Mouse (Mus musculus): ENCODE results near the gene Rd3l. TPM values are rescaled to one million over a fixed set of nuclear protein-coding genes. Genes with fewer than 3 reads are reported as not detected.
"Not testable (repeated sequence)": the region's sequence is repeated elsewhere in the genome, so short reads cannot be mapped to it uniquely, and the experiment has no call there.

Rd3l gene
- polyA plus RNA-seq, 1 experiment from 2014 or later, result not detected

- WGBS, result 82% methylated on average over 5 of the region's 5 CpGs
- no peak for DNase-seq (ENCODE audit: low spot score)
- H3K27ac ChIP-seq (replicated peaks), result no peak overlapping the region
- no peak overlapping the region for H3K4me3 ChIP-seq
- H3K36me3 ChIP-seq, result peaks cover 22% of the 10 kb centered on the region
- 0 out of 2 replicates have a peak, but pooled peaks cover 3% of the 10 kb centered on the region for H3K4me1 ChIP-seq
- no peaks in the 10 kb centered on the region for H3K27me3 ChIP-seq (ENCODE audit: low read depth, poor library complexity, severe bottlenecking)
- H3K9me3 ChIP-seq (replicated peaks), result peaks cover 9% of the 10 kb centered on the region; the same call in 1 of the 2 replicates
Observed at GRCm38 (mm10) chr12:111956173-111956572, 24.9 kb downstream of the Rd3l start.

- DNase-seq (ENCODE audit: low spot score), result no peak
- Histone ChIP-seq H3K27me3 (ENCODE audit: low read depth, poor library complexity, severe bottlenecking) (no peaks in the 10 kb centered on the region), H3K4me3 (no peak overlapping the region), H3K9me3 (replicated peaks) (no peaks in the 10 kb centered on the region), H3K36me3 (no peaks in the 10 kb centered on the region), H3K4me1 (0 out of 2 replicates have a peak, but pooled peaks cover 3% of the 10 kb centered on the region), H3K27ac (replicated peaks) (no peak overlapping the region)
- 76% methylated on average over 5 of the region's 5 CpGs for WGBS
Observed at GRCm38 (mm10) chr12:111951701-111952100, 29.4 kb downstream of the Rd3l start.

GRCm38 (mm10) chr12:111950486-111950885, 30.6 kb downstream of the Rd3l start:
- Histone ChIP-seq H3K27ac (replicated peaks) (no peak overlapping the region), H3K36me3 (no peaks in the 10 kb centered on the region), H3K27me3 (ENCODE audit: low read depth, poor library complexity, severe bottlenecking) (no peaks in the 10 kb centered on the region), H3K4me1 (peaks cover 5% of the 10 kb centered on the region; the same call in 1 of the 2 replicates), H3K9me3 (replicated peaks) (no peaks in the 10 kb centered on the region), H3K4me3 (no peak overlapping the region)
- WGBS, result 85% methylated on average over 5 of the region's 5 CpGs
- no peak for DNase-seq (ENCODE audit: low spot score)

DNA sequence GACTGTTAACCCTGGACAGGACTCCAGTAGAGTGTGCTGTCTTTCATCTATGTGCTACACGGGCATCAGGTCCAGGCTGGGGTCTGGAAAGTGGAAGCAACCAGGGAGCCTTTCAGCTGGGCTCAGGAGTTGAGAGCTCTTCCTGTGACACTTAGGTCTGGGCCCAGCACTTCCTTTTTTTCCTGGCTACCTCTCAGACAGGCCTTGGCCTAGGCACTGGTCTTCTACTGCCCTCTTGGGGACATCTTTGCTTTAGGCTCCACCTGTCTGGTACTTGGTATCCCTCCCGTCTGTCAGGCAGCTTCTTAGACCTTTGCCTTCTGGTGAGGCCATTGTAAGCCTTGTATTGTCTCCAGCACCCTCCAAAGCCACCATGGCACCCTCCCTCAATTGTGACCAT, 34.4 kb downstream of the Rd3l start:
- 52% methylated on average over 2 of the region's 2 CpGs for WGBS
- no peak for DNase-seq (ENCODE audit: low spot score)
- H3K36me3 ChIP-seq, result no peaks in the 10 kb centered on the region
- H3K27ac ChIP-seq (replicated peaks), result peak overlapping the region; percentile 49; the same call in 1 of the 2 replicates
- no peak overlapping the region for H3K4me3 ChIP-seq
- no peaks in the 10 kb centered on the region for H3K9me3 ChIP-seq (replicated peaks)
- peaks cover 18% of the 10 kb centered on the region for H3K4me1 ChIP-seq
- H3K27me3 ChIP-seq (ENCODE audit: low read depth, poor library complexity, severe bottlenecking), result no peaks in the 10 kb centered on the region

- H3K36me3 ChIP-seq; H3K27me3 ChIP-seq (ENCODE audit: low read depth, poor library complexity, severe bottlenecking); H3K4me3 ChIP-seq; H3K9me3 ChIP-seq (replicated peaks); DNase-seq (ENCODE audit: low spot score): not testable (repeated sequence)
- Histone ChIP-seq H3K4me1 (peaks cover 18% of the 10 kb centered on the region), H3K27ac (replicated peaks) (peak overlapping the region; percentile 29; the same call in 1 of the 2 replicates)
- 68% methylated on average over 11 of the region's 15 CpGs for WGBS
Observed at GRCm38 (mm10) chr12:111945765-111946655, 35.1 kb downstream of the Rd3l start.

GRCm38 (mm10) chr12:111945115-111945514, 36.0 kb downstream of the Rd3l start:
- Histone ChIP-seq H3K36me3 (no peaks in the 10 kb centered on the region), H3K9me3 (replicated peaks) (no peaks in the 10 kb centered on the region), H3K4me1 (peaks cover 18% of the 10 kb centered on the region), H3K27me3 (ENCODE audit: low read depth, poor library complexity, severe bottlenecking) (no peaks in the 10 kb centered on the region), H3K27ac (replicated peaks) (peak overlapping the region; percentile 29), H3K4me3 (no peak overlapping the region)
- no peak for DNase-seq (ENCODE audit: low spot score)
- WGBS, result 79% methylated on average over 8 of the region's 8 CpGs

DNA sequence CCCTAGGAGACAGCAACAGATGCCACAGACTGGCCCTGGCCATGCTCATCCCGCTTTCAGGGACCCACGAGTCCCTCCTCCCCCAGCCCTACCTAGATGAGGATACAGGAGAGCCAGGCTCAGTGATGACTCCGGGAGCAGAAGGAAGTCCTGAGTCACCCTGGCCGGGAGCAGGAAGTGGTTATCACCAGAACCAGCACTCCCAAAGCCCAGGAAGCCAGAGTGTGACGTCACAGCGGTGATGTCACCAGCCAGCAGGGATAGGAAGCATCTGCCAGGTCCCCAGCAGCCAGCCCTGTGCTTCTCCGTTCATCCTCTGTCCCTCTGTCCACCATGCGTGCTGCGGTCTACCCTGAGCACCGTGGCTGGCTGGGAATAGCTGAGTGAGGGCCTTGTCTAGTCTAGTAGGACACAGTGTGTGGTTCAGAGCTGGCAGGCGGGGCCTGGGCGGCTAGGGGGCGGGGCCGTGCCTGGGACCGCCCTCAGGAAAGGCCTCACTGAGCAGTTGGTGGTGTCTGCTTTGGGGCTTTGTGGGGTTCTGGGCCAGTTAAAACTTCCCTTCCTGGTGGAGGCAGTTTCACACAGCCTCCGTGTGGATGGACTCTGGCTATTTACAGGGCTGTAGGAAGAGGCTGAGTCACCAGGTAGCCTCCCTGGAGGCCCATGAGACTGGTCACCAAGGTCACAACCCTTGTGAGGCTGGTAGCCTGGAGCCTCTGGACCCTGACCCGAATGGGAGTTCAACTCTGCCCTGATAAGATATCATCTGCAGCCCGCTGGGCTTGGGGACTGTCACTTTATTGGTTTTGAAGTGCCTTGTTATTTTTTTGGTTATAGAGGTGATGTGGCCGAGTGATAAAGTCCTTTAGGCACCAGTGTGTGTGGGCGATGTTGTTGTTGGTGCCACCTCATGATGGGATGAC, 36.8 kb downstream of the Rd3l start:
- 69% methylated on average over 18 of the region's 20 CpGs for WGBS
- H3K36me3 ChIP-seq; H3K4me3 ChIP-seq; DNase-seq (ENCODE audit: low spot score); H3K27me3 ChIP-seq (ENCODE audit: low read depth, poor library complexity, severe bottlenecking); H3K9me3 ChIP-seq (replicated peaks): not testable (repeated sequence)
- Histone ChIP-seq H3K27ac (replicated peaks) (0 out of 2 replicates have a peak overlapping the region, but pooled peaks have one; percentile 67), H3K4me1 (peaks cover 18% of the 10 kb centered on the region)

GRCm38 (mm10) chr12:111943421-111944064, 37.6 kb downstream of the Rd3l start:
- Histone ChIP-seq H3K9me3 (replicated peaks) (no peaks in the 10 kb centered on the region), H3K27ac (replicated peaks) (peak overlapping the region; percentile 67), H3K4me1 (peaks cover 18% of the 10 kb centered on the region), H3K36me3 (no peaks in the 10 kb centered on the region), H3K27me3 (ENCODE audit: low read depth, poor library complexity, severe bottlenecking) (no peaks in the 10 kb centered on the region), H3K4me3 (no peak overlapping the region)
- 71% methylated on average over 10 of the region's 10 CpGs for WGBS
- no peak for DNase-seq (ENCODE audit: low spot score)

GRCm38 (mm10) chr12:111938623-111939177, 42.4 kb downstream of the Rd3l start:
- no peak for DNase-seq (ENCODE audit: low spot score)
- WGBS, result 68% methylated on average over 1 of the region's 1 CpGs
- H3K27me3 ChIP-seq (ENCODE audit: low read depth, poor library complexity, severe bottlenecking), result no peaks in the 10 kb centered on the region
- H3K4me1 ChIP-seq, result peaks cover 26% of the 10 kb centered on the region
- no peak overlapping the region for H3K27ac ChIP-seq (replicated peaks)
- H3K36me3 ChIP-seq, result no peaks in the 10 kb centered on the region
- no peaks in the 10 kb centered on the region for H3K9me3 ChIP-seq (replicated peaks)
- no peak overlapping the region for H3K4me3 ChIP-seq

DNA sequence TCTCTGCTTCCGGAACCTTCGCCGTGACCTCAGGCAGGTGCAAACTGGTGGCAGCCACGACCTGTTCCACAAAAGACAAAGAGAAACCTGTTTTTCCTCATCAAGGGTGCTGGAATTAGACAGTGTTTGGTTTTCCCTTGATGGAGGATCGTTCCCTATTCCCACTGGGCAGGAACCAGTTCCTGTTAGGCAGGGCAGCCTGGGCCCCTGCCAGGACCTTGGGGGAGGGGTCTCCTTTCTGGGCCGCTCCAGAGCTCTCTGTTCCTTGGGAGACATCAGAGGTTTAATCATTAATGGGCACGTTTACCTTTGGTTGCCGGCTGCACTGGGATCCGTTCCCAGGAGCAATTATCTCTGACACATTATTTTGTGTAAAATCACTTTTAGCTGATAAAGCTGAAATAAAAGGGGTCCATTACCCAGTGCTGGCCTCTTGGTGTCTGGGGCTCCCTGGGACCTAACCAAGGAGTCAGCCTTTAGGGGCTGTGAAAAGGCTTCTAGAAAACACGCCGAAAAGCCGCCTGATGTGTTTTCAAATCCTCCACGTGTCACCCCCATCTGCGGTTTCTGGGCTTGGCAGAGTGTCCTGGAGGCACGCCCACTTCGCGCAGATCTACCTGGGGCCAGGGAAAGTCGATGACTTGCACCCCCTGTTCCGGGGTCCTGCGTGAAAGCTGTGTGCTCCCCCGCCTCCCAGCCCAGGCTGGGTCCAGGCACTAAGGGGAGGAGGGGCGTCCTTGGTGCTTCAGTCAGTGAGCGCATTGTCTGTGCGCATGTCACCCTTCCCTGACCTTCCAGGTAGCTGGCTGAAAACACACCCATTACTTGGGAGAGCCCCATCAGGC, 44.2 kb downstream of the Rd3l start:
- Histone ChIP-seq H3K4me3 (no peak overlapping the region), H3K27me3 (ENCODE audit: low read depth, poor library complexity, severe bottlenecking) (no peaks in the 10 kb centered on the region), H3K36me3 (no peaks in the 10 kb centered on the region), H3K27ac (replicated peaks) (0 out of 2 replicates have a peak overlapping the region, but pooled peaks have one; percentile 17), H3K4me1 (peaks cover 27% of the 10 kb centered on the region), H3K9me3 (replicated peaks) (no peaks in the 10 kb centered on the region)
- 50% methylated on average over 24 of the region's 24 CpGs for WGBS
- no peak for DNase-seq (ENCODE audit: low spot score)

- 83% methylated on average over 2 of the region's 2 CpGs for WGBS
- no peaks in the 10 kb centered on the region for H3K9me3 ChIP-seq (replicated peaks)
Observed at GRCm38 (mm10) chr12:111933971-111934370, 47.1 kb downstream of the Rd3l start.

More at GRCm38 (mm10) chr12:111933971-111934370, 47.1 kb downstream of the Rd3l start:
- no peaks in the 10 kb centered on the region for H3K27me3 ChIP-seq (ENCODE audit: low read depth, poor library complexity, severe bottlenecking)
- H3K4me1 ChIP-seq, result peaks cover 35% of the 10 kb centered on the region
- no peak overlapping the region for H3K4me3 ChIP-seq
- no peak for DNase-seq (ENCODE audit: low spot score)
- H3K36me3 ChIP-seq, result no peaks in the 10 kb centered on the region
- H3K27ac ChIP-seq (replicated peaks), result no peak overlapping the region

Data from midbrain, embryonic 10.5 days (tissue).